Mouse (Mus musculus): Measurements from ENCODE around the gene Capn10. TPM values are rescaled to one million over a fixed set of nuclear protein-coding genes. Genes with fewer than 3 reads are reported as not detected.

Gene Capn10
- polyA plus RNA-seq, 1 experiment from 2014 or later: 21.7 TPM

DNA sequence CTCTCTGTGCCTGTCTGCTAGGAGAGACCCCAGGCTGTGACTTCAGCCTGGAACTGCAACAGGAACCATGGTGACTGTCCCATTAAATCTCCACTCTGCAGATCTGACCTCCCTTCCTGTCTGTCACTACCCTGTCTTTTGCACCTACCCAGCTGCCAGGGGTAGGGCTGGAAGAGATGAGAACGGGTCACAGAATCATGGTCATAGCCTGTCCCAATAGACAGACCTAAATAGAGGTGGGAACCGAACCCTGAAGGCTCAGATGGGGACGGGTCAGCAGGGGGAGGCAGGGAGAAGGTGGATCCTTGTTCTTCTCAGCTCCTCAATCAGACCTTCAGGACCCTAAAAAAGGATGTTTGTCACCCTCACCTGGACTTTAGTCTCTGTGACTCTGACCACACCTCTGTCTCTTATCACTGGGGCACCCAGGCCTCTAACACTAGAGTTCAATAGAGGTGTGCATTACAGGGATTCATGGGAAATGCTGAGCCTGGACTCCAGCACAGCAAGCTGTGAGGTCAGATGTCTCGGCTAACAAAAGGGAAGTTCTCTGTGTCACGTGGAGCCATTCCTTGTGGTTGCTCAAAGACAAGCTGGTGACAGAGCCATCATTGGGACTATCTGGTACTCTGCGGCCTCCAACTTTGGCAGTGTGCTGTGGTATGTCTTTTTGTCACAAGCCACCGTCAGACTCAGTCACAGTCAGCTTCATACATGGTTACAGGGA lies 13.5 kb upstream of the Capn10 start:
- Histone ChIP-seq H3K9me3 (replicated peaks) (no peaks in the 10 kb centered on the region), H3K9ac (no peak overlapping the region), H3K4me2 (no peak overlapping the region), H3K36me3 (peaks cover 53% of the 10 kb centered on the region), H3K4me1 (replicated peaks) (peaks cover 24% of the 10 kb centered on the region), H3K4me3 (no peak overlapping the region), H3K27me3 (no peaks in the 10 kb centered on the region), H3K27ac (peak overlapping the region; percentile 81)
- ATAC-seq (replicated peaks; ENCODE audit: insufficient number of reproducible peaks, insufficient read depth, low FRiP score, low read depth): no peak
- 61% methylated on average over 7 of the region's 7 CpGs for WGBS

DNA sequence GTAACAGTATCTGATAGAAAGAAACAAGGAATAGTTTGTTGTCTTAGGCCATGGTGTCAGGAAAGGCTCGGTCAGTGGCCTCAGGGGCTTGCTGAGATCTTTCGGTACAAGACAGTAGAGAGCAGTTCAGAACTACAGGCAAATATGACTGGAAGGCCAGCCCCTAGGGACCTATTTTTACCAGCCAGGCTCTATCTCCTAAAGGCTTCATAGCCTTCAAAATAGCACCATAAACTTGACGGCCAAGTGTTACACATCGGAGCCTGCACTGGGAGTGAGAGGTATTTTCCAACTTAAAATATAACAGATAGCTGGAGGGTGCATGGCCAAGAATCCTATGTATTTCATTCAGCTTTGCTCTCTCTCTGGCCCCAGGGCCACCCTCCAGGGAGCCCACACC lies 12.7 kb upstream of the Capn10 start:
- 58% methylated on average over 4 of the region's 4 CpGs for WGBS
- Histone ChIP-seq H3K27me3 (no peaks in the 10 kb centered on the region), H3K4me1 (replicated peaks) (peaks cover 24% of the 10 kb centered on the region), H3K9ac (peak overlapping the region; percentile 31), H3K4me3 (no peak overlapping the region), H3K27ac (peak overlapping the region; percentile 81), H3K4me2 (0 out of 2 replicates have a peak overlapping the region, but pooled peaks have one; percentile 23), H3K36me3 (peaks cover 44% of the 10 kb centered on the region), H3K9me3 (replicated peaks) (no peaks in the 10 kb centered on the region)
- ATAC-seq (replicated peaks; ENCODE audit: insufficient number of reproducible peaks, insufficient read depth, low FRiP score, low read depth): peak; percentile 37; the same call in 1 of the 2 replicates

DNA sequence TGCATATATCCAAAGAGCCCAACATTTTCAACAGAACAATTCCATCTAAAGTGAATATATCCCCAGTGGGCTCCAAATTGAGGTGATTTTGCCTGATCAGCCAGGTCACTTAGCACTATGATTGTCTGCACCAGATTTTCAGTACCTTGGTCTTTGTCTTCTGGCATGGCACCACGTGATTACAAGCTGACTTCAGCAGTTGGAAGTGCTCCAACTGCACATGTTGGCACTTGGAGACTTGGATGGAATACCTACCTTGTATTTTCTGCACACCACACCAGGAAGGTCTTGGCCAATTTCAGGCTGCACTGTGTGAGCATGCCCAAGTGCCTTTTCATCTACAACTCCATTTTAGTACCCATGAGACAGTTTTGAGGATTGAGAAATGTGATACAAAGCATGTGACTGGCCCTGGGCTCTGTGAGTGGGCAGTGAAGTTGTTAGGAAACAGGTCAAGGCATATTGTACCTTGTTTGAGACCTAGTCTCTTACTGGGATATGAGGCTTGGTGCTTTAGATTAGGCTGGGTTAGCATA lies 3.9 kb upstream of the Capn10 start:
- Histone ChIP-seq H3K27me3 (peaks cover 13% of the 10 kb centered on the region), H3K27ac (no peak overlapping the region), H3K4me1 (replicated peaks) (peaks cover 15% of the 10 kb centered on the region), H3K4me2 (no peak overlapping the region), H3K9me3 (replicated peaks) (0 out of 2 replicates have a peak, but pooled peaks cover 2% of the 10 kb centered on the region), H3K9ac (no peak overlapping the region), H3K4me3 (no peak overlapping the region), H3K36me3 (no peaks in the 10 kb centered on the region)
- 14% methylated on average over 1 of the region's 1 CpGs for WGBS
- no peak for ATAC-seq (replicated peaks; ENCODE audit: insufficient number of reproducible peaks, insufficient read depth, low FRiP score, low read depth)

DNA sequence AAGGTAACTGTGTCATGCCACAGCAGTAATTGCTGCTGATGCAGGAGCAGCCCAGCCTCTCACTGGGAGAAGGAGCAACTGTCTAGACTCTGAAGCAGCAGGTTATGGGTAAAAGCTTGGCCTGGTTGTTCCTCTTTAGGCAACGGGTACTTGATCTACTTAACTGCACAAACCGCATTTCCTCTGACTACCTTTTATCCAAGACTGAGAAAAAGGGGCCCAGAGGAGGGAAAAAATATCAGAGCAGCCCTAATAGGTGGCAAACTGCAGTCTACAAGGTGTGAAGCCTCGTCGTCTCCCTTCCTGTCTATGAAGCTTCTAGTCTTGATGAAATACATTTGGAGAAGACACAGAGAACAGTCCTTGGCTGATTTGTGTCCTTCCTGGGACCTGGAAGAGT lies 565 bp upstream of the Capn10 start:
- Histone ChIP-seq H3K9ac (peak overlapping the region; percentile 54), H3K27me3 (peaks cover 5% of the 10 kb centered on the region; the same call in 1 of the 2 replicates), H3K36me3 (peaks cover 4% of the 10 kb centered on the region; the same call in 1 of the 2 replicates), H3K4me1 (replicated peaks) (peaks cover 32% of the 10 kb centered on the region), H3K9me3 (replicated peaks) (0 out of 2 replicates have a peak, but pooled peaks cover 2% of the 10 kb centered on the region), H3K4me2 (peak overlapping the region; percentile 85), H3K27ac (peak overlapping the region; percentile 97), H3K4me3 (peak overlapping the region; percentile 74)
- no peak for ATAC-seq (replicated peaks; ENCODE audit: insufficient number of reproducible peaks, insufficient read depth, low FRiP score, low read depth)
- 69% methylated on average over 4 of the region's 4 CpGs for WGBS

DNA sequence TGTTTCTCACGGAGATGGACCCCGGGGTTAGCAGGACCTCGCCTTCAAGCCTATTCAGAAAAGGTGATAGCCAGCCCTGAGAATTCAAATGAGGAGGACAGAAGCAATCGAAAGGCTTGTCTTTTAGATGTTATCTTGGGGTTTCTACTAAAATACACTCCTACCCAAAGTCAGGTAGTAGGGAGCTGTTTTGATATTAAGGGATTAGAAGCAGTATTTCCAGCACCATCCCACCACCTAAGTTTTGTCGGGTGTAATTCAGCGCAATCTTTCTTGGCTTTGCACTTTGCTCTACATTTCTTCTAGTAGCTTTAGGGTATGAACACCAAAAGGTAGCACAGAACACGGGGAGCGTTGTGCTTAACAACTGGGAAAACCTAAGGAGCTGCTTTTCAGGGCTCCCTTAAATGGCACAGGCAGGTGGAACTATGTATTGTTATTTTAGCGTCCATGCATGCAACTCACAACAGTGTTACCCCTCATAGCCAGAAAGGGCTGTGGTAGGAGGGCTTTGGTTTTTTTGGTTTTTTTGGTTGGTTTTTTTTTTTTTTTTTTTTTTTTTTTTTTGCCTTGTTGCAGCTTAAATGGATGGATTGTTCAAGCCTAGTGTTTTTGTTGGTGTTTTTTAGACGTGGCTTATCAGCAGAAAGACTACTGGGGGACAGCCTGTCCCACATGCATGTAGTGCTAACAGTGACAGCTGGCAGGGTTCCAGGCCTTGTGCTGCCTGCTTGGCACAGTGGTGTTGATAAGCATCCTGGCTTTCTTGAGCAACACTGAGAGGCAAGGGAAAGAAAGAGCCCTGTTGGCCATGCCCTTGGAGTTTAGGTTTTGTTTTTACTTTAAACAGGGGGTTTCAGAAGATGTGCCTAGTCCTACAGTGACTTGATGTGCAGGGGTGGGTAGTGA lies 1.1 kb downstream of the Capn10 start:
- ATAC-seq (replicated peaks; ENCODE audit: insufficient number of reproducible peaks, insufficient read depth, low FRiP score, low read depth): no peak
- Histone ChIP-seq H3K4me2 (peak overlapping the region; percentile 85), H3K27me3 (no peaks in the 10 kb centered on the region), H3K36me3 (peaks cover 21% of the 10 kb centered on the region), H3K9ac (peak overlapping the region; percentile 54), H3K4me3 (peak overlapping the region; percentile 74), H3K9me3 (replicated peaks) (0 out of 2 replicates have a peak, but pooled peaks cover 2% of the 10 kb centered on the region), H3K27ac (peak overlapping the region; percentile 97), H3K4me1 (replicated peaks) (peaks cover 28% of the 10 kb centered on the region)
- WGBS: 14% methylated on average over 10 of the region's 10 CpGs

DNA sequence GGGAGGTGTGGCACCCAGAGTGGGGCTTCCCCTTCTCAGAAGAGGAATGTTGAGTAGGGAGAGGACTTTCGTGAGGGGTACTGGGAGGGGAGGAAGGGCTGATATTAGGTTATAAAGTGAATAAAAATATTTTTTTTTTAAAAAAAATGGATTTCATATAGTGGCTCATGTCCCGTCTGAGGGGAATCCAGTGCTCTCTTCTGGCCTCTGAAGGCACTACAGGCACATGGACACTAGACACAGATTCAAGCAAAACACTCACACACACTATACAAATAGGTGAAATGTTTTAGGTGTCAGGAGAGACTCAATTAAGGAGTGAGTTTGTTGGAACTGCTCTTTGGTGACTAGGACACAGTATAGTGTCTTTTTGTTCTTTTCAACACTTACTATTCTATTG lies 1.8 kb downstream of the Capn10 start:
- no peak overlapping the region for H3K9ac ChIP-seq

DNA sequence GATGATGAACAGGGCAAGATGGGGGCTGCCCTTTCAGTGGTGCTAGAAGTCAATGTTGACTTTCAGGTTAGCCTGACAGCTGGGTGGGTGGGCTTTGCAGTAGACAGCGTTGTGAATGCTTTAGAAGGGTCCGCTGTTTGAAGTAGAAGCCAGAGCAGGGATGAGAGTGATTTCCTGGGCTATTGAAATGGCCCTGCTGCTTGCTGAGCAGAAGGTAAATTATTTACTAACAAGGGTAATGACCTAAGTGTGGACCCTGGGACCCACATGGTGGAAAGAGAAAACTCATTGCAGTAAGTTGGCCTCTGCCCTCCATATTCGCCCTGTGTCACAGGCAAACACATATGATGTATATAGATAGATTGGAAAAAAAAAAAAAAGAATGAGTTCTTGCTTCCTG lies 2.3 kb downstream of the Capn10 start:
- H3K4me3 ChIP-seq: no peak overlapping the region
- no peak for ATAC-seq (replicated peaks; ENCODE audit: insufficient number of reproducible peaks, insufficient read depth, low FRiP score, low read depth)
- no peaks in the 10 kb centered on the region for H3K27me3 ChIP-seq
- WGBS: 88% methylated on average over 3 of the region's 3 CpGs
- H3K4me2 ChIP-seq: no peak overlapping the region
- peaks cover 29% of the 10 kb centered on the region for H3K36me3 ChIP-seq
- H3K9ac ChIP-seq: no peak overlapping the region
- peaks cover 26% of the 10 kb centered on the region for H3K4me1 ChIP-seq (replicated peaks)
- 0 out of 2 replicates have a peak, but pooled peaks cover 2% of the 10 kb centered on the region for H3K9me3 ChIP-seq (replicated peaks)
- no peak overlapping the region for H3K27ac ChIP-seq

More for the DNA sequence above, 1.8 kb downstream of the Capn10 start:
- Histone ChIP-seq H3K36me3 (peaks cover 26% of the 10 kb centered on the region), H3K27ac (no peak overlapping the region), H3K4me2 (peak overlapping the region; percentile 85), H3K27me3 (no peaks in the 10 kb centered on the region), H3K4me1 (replicated peaks) (peaks cover 26% of the 10 kb centered on the region), H3K9me3 (replicated peaks) (0 out of 2 replicates have a peak, but pooled peaks cover 2% of the 10 kb centered on the region), H3K4me3 (peak overlapping the region; percentile 74)
- 31% methylated on average over 2 of the region's 2 CpGs for WGBS
- ATAC-seq (replicated peaks; ENCODE audit: insufficient number of reproducible peaks, insufficient read depth, low FRiP score, low read depth): no peak

DNA sequence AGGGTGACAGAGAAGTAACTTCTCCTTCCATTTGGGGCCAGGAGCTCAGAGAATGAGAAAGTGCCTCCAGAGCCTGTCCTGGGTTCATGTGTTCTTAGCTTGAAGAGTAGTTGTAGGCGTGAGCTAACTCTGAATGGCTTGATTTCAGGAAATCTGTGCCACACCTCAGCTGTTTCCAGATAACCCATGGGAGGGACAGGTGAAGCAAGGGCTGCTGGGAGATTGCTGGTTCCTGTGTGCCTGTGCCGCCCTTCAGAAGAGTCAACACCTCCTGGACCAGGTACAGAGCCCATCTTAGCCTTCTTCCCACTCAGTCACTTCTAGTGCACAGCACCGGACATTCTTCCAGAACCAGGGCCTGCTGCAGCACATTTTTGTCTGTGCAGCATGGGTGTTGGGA lies 3.6 kb downstream of the Capn10 start:
- H3K9me3 ChIP-seq (replicated peaks): 0 out of 2 replicates have a peak, but pooled peaks cover 2% of the 10 kb centered on the region
- H3K9ac ChIP-seq: no peak overlapping the region
- peaks cover 26% of the 10 kb centered on the region for H3K4me1 ChIP-seq (replicated peaks)
- no peaks in the 10 kb centered on the region for H3K27me3 ChIP-seq
- no peak overlapping the region for H3K4me3 ChIP-seq
- H3K4me2 ChIP-seq: no peak overlapping the region
- peaks cover 31% of the 10 kb centered on the region for H3K36me3 ChIP-seq
- no peak overlapping the region for H3K27ac ChIP-seq
- no peak for ATAC-seq (replicated peaks; ENCODE audit: insufficient number of reproducible peaks, insufficient read depth, low FRiP score, low read depth)
- WGBS: 78% methylated on average over 3 of the region's 3 CpGs

DNA sequence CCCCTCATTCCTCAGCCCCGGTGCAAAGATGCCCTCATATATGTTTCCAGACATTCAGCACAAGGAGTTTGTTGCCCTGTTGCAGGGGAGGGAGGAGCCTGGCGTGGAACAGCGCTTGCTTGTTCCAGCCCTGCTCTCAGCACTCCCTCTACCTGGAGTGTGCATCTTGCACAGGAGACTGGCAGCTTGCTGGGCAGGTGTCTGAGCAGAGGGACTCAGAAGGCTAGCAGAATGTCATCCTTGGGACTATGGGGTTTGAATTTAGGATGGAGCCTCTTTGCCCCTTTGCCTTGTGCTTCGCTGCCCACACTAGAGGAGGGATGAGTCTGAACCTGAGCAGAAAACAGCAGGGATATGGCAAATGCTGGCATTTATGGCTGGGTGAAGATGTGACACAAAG lies 5.6 kb downstream of the Capn10 start:
- no peak overlapping the region for H3K4me3 ChIP-seq
- H3K4me1 ChIP-seq (replicated peaks): peaks cover 20% of the 10 kb centered on the region
- H3K27ac ChIP-seq: no peak overlapping the region
- WGBS: 91% methylated on average over 4 of the region's 4 CpGs
- no peak for ATAC-seq (replicated peaks; ENCODE audit: insufficient number of reproducible peaks, insufficient read depth, low FRiP score, low read depth)
- H3K9ac ChIP-seq: no peak overlapping the region
- no peaks in the 10 kb centered on the region for H3K9me3 ChIP-seq (replicated peaks)
- H3K4me2 ChIP-seq: no peak overlapping the region
- no peaks in the 10 kb centered on the region for H3K27me3 ChIP-seq
- peaks cover 43% of the 10 kb centered on the region for H3K36me3 ChIP-seq

DNA sequence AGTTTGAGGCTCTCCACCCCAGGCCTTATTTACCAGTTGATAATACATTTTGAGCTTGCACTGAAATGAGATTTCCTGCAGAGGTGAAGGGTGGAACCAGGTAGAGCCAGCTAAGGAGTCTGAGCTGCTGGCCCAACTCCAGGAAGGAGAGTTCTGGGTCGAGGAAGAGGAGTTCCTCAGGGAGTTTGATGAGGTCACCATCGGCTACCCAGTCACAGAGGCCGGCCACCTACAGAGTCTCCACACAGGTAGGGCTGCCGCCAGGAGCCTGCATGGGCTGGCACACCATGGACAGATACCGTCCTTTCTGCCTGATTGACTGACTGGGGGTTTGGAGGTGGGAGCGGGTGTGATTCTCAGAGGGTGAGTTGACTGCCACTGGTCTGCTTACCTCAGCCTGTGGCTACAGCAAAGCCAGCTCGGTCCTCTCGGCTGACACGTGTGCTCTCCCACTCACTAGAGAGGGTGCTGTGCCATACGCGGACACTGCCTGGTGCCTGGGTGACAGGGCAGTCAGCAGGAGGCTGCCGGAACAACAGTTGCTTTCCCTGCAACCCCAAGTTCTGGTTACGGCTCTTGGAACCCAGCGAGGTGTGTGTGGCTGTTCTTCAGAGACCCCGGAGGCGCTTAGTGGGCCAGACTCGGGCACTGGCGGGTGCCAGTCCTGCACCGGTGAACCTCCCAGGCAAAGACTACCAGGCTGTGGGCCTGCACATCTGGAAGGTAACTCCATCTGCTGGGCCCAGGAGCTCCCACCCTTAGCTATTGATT lies 9.2 kb downstream of the Capn10 start:
- Histone ChIP-seq H3K27ac (no peak overlapping the region), H3K9me3 (replicated peaks) (no peaks in the 10 kb centered on the region), H3K4me2 (no peak overlapping the region), H3K27me3 (no peaks in the 10 kb centered on the region), H3K4me1 (replicated peaks) (no peaks in the 10 kb centered on the region), H3K4me3 (no peak overlapping the region), H3K9ac (no peak overlapping the region), H3K36me3 (peaks cover 69% of the 10 kb centered on the region)
- WGBS: 91% methylated on average over 19 of the region's 19 CpGs
- ATAC-seq (replicated peaks; ENCODE audit: insufficient number of reproducible peaks, insufficient read depth, low FRiP score, low read depth): no peak

Data from heart, embryonic 15.5 days (tissue).